ENCODE assay signal across 30 mouse cellular contexts in genomic region chr15:61441012-61441411, GRCm38 (mm10).
"Had no signal": no experiment of that assay in that cellular context is flagged by ENCODE, and none has a peak within 500 bp of the region (broad histone marks: within the 10 kb centered on the region; RNA-seq: fewer than 3 reads in every experiment).

No protein-coding gene starts in this region.

- H3K36me3 ChIP-seq: limb, embryonic 10.5 days; limb, embryonic 12.5 days; limb, embryonic 13.5 days; limb, embryonic 15.5 days; liver, embryonic 12.5 days; liver, embryonic 13.5 days; liver, embryonic 15.5 days; lung, embryonic 15.5 days; midbrain, embryonic 10.5 days; midbrain, embryonic 12.5 days; midbrain, embryonic 13.5 days; midbrain, embryonic 15.5 days had no signal

- H3K4me2 ChIP-seq: limb, embryonic 12.5 days; limb, embryonic 13.5 days; limb, embryonic 15.5 days; liver, embryonic 11.5 days; liver, embryonic 12.5 days; liver, embryonic 13.5 days; liver, embryonic 15.5 days; lung, embryonic 14.5 days; lung, embryonic 15.5 days; midbrain, embryonic 11.5 days; midbrain, embryonic 12.5 days; midbrain, embryonic 13.5 days; midbrain, embryonic 15.5 days had no signal

- DNase-seq: left cerebral cortex, postnatal 4 days; liver; liver, embryonic 13.5 days; liver, postnatal 0 days; lung, adult 18-20 months; lung, adult 2 months; lung, embryonic 14.5 days; lung, postnatal 10 days; lung, postnatal 14 days; lung, postnatal 36 days; lung, postnatal 4 days; midbrain, embryonic 14.5 days had no signal

- H3K27ac ChIP-seq: left cerebral cortex, adult 2 months; limb, embryonic 10.5 days; limb, embryonic 12.5 days; limb, embryonic 13.5 days; limb, embryonic 15.5 days; liver, embryonic 12.5 days; liver, embryonic 13.5 days; liver, embryonic 14.5 days; liver, embryonic 15.5 days; lung, embryonic 15.5 days; macrophage; midbrain, embryonic 10.5 days; midbrain, embryonic 12.5 days; midbrain, embryonic 13.5 days; midbrain, embryonic 15.5 days had no signal

- H3K9ac ChIP-seq: limb, embryonic 12.5 days; limb, embryonic 13.5 days; limb, embryonic 15.5 days; liver, embryonic 12.5 days; liver, embryonic 13.5 days; liver, embryonic 14.5 days; liver, embryonic 15.5 days; liver, postnatal 0 days; lung, embryonic 14.5 days; lung, embryonic 15.5 days; midbrain, embryonic 12.5 days; midbrain, embryonic 13.5 days; midbrain, embryonic 15.5 days had no signal

- H3K4me3 ChIP-seq: left cerebral cortex, adult 2 months; limb, embryonic 10.5 days; limb, embryonic 12.5 days; limb, embryonic 13.5 days; limb, embryonic 15.5 days; liver, embryonic 12.5 days; liver, embryonic 13.5 days; liver, embryonic 15.5 days; lung, embryonic 15.5 days; megakaryocyte, embryonic 14.5 days; midbrain, embryonic 10.5 days; midbrain, embryonic 12.5 days; midbrain, embryonic 13.5 days; midbrain, embryonic 15.5 days; myocyte had no signal

- H3K4me1 ChIP-seq: limb, embryonic 10.5 days; limb, embryonic 12.5 days; limb, embryonic 13.5 days; limb, embryonic 15.5 days; liver, embryonic 12.5 days; liver, embryonic 13.5 days; liver, embryonic 15.5 days; midbrain, embryonic 10.5 days; midbrain, embryonic 12.5 days; midbrain, embryonic 13.5 days; midbrain, embryonic 15.5 days had no signal

- H3K27me3 ChIP-seq: limb, embryonic 12.5 days; limb, embryonic 13.5 days; limb, embryonic 15.5 days; liver, embryonic 12.5 days; liver, embryonic 13.5 days; liver, embryonic 15.5 days; lung, embryonic 15.5 days; megakaryocyte, embryonic 14.5 days; midbrain, embryonic 12.5 days; midbrain, embryonic 13.5 days; midbrain, embryonic 15.5 days had no signal

- H3K9me3 ChIP-seq: limb, embryonic 10.5 days; limb, embryonic 12.5 days; limb, embryonic 13.5 days; limb, embryonic 15.5 days; liver, embryonic 12.5 days; liver, embryonic 13.5 days; liver, embryonic 15.5 days; lung, embryonic 15.5 days; megakaryocyte, embryonic 14.5 days; midbrain, embryonic 10.5 days; midbrain, embryonic 12.5 days; midbrain, embryonic 13.5 days; midbrain, embryonic 15.5 days had no signal
